Mouse (Mus musculus) urinary bladder, postnatal 25 days (tissue): Measurements from ENCODE around the gene Wbp4.
A peak's percentile ranks its signal among the peaks of the same experiment; 100 is the strongest.
"Not testable (repeated sequence)": the region's sequence is repeated elsewhere in the genome, so short reads cannot be mapped to it uniquely, and the experiment has no call there.

Experiments used
- DNase-seq: peaks from one replicate; pipeline ENCODE4 v3.0.0; 2022; ENCODE audit warnings: low spot score

Gene Wbp4

GRCm38 (mm10) chr14:79481339-79482151, at the start of gene Wbp4:
Gene Wbp4, minus strand, starts transcription at chr14:79481520.
- peak; percentile 84 for DNase-seq

GRCm38 (mm10) chr14:79530761-79531160, 49.4 kb upstream of the Wbp4 start:
- DNase-seq = no peak

- no peak for DNase-seq
Measured at GRCm38 (mm10) chr14:79529581-79530554, 48.5 kb upstream of the Wbp4 start.

GRCm38 (mm10) chr14:79527704-79528103, 46.4 kb upstream of the Wbp4 start:
- no peak for DNase-seq

- DNase-seq = not testable (repeated sequence)
Measured at GRCm38 (mm10) chr14:79526106-79526505, 44.8 kb upstream of the Wbp4 start.

- no peak for DNase-seq
Measured at GRCm38 (mm10) chr14:79522387-79522786, 41.1 kb upstream of the Wbp4 start.

- no peak for DNase-seq
Measured at GRCm38 (mm10) chr14:79521471-79522117, 40.3 kb upstream of the Wbp4 start.

GRCm38 (mm10) chr14:79521056-79521455, 39.7 kb upstream of the Wbp4 start:
- no peak for DNase-seq

- no peak for DNase-seq
Measured at GRCm38 (mm10) chr14:79520612-79521011, 39.3 kb upstream of the Wbp4 start.

- no peak for DNase-seq
Measured at GRCm38 (mm10) chr14:79519663-79519975, 38.3 kb upstream of the Wbp4 start.

GRCm38 (mm10) chr14:79518761-79519662, 37.7 kb upstream of the Wbp4 start:
- no peak for DNase-seq

- DNase-seq = no peak
Measured at GRCm38 (mm10) chr14:79518123-79518522, 36.8 kb upstream of the Wbp4 start.

- no peak for DNase-seq
Measured at GRCm38 (mm10) chr14:79517185-79517740, 35.9 kb upstream of the Wbp4 start.

GRCm38 (mm10) chr14:79516751-79517150, 35.4 kb upstream of the Wbp4 start:
- DNase-seq = no peak

GRCm38 (mm10) chr14:79516243-79516610, 34.9 kb upstream of the Wbp4 start:
- DNase-seq = no peak

- no peak for DNase-seq
Measured at GRCm38 (mm10) chr14:79515511-79516242, 34.4 kb upstream of the Wbp4 start.

GRCm38 (mm10) chr14:79515100-79515499, 33.8 kb upstream of the Wbp4 start:
- no peak for DNase-seq

GRCm38 (mm10) chr14:79513951-79514350, 32.6 kb upstream of the Wbp4 start:
- no peak for DNase-seq

- DNase-seq = no peak
Measured at GRCm38 (mm10) chr14:79511521-79511920, 30.2 kb upstream of the Wbp4 start.

GRCm38 (mm10) chr14:79508662-79509305, 27.5 kb upstream of the Wbp4 start:
- DNase-seq = no peak
